Mouse (Mus musculus): ENCODE data around the gene Per1.

Per1 gene

DNA sequence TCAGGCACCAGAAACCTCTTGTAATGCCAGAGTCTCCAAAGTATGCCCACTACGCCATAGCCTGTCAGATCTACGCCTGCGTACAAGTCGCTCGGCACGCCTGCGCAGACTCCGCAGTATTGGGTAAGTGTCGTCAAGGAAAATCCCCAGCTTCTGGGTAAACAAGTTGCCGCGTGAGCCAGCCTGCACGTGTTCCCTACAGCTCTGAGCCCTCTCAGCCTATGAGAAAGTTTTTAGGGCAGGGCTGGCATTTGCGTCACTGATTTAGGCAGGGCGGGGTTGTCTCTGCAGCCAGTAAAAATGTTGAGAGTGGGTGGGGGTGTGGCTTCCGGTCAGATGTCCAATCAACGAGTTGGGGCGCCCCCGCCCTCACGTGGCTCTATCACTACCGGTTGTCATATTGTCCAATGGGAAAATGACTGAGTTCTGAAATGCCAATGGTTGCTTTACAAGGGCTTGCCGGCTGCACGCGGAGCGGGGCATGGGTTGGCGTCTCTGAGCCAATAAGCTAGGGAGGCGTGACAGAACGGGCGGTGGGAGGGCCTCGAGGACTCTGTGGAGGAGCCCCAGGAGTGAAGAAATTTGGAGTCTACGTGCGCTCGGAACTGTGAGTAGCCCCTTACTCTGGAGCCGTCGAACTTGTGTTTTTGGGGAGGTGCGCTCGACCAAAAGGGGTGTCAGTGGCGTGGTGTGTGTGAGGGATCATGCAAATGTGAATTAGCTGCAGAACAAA, at the start of gene Per1:
Gene Per1, plus strand, starts transcription at position 521 of the 733 bp plus-strand sequence.
- peak; percentile 100 for DNase-seq (ENCODE audit: low spot score)

- DNase-seq (ENCODE audit: low spot score): peak; percentile 91
Measured at GRCm38 (mm10) chr11:69045531-69046394, 49.3 kb upstream of the Per1 start, which contains the start of gene Aurkb. Aurkb (plus strand) TSS chr11:69045647.

- DNase-seq (ENCODE audit: low spot score): no peak
Measured at GRCm38 (mm10) chr11:69046395-69046774, 48.6 kb upstream of the Per1 start.

DNA sequence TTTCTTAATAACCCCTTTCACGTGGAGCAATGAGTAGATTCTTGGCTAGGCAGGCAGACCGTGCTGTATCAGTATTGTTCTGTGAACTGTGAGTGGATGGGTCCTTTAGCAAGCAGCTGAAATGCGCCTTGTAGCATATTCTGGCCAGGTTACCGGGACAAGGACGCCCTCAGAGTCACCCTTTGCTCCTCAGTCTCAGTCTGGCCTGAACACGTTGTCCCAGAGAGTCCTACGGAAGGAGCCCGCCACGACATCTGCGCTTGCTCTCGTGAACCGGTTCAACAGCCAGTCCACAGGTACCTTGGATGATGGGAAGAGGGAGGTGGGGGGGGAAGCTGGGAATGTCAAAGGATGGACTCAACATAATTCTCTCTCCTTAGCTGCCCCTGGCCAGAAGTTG, 47.4 kb upstream of the Per1 start:
- DNase-seq (ENCODE audit: low spot score): no peak

- no peak for DNase-seq (ENCODE audit: low spot score)
Measured at GRCm38 (mm10) chr11:69048151-69048550, 46.9 kb upstream of the Per1 start.

DNA sequence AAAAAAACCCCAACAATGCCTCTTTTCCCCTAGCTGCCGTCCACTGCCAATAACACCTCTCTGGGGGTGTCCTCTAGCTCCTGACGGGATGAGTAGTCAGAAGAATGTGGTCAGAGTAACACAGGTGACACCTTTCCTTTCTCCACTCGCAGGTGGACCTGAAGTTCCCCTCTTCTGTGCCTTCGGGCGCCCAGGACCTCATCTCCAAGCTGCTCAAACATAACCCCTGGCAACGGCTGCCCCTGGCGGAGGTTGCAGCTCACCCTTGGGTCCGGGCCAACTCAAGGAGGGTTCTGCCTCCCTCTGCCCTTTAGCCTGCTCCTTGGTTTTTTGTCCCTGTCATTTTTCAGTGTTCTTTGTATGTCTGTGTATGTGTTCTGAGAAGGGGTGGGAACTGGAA, 44.3 kb upstream of the Per1 start:
- no peak for DNase-seq (ENCODE audit: low spot score)

DNA sequence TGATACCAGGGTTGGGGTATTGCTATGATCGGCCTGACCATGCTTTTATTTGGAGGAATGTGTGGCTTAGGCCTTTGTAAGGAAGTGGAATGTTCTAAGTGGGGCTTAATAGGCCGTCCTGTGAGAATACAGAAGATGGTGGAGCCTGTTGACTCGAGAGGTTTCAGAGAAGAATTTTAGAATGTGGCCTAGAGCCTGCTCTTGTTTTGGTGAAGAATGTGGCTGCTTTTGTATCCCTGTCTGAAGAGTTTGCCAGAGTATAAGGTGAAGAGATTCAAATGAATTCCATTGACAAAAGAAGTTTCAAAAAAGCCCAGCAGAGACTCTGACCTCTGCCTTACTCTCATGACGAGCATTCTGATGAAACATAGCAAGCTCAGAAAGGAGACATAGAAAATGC, 43.2 kb upstream of the Per1 start:
- DNase-seq (ENCODE audit: low spot score): no peak

DNA sequence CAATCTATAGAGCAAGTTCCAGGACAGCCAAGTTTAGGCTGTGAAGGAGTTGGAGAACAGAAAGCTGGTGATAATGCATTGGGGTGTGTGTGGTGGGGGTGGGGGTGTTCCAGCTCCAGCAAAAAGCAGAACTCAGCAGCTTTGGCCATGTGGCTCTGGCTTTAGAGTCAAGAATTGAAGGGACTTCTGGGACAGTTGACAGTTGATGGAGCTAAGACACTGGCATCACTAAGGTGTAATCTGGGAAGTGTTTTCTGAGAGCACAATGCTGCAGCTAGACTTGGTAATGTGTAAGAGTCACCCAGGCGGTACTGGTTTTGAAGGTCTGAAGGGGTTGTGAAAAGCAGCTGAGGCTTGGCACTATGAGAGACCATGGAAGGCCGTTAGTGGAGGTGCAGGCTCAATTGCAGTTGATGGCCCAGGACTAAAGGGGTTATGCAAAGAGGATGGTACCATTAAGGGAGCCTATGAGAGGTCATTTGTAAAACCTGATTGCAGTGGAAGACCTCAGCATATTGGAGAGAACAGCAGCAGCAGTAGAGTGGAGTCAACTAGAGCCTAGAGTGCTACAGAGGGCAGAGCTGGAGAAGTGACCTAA, 42.1 kb upstream of the Per1 start:
- DNase-seq (ENCODE audit: low spot score): no peak

- no peak for DNase-seq (ENCODE audit: low spot score)
Measured at GRCm38 (mm10) chr11:69053848-69054247, 41.2 kb upstream of the Per1 start.

DNA sequence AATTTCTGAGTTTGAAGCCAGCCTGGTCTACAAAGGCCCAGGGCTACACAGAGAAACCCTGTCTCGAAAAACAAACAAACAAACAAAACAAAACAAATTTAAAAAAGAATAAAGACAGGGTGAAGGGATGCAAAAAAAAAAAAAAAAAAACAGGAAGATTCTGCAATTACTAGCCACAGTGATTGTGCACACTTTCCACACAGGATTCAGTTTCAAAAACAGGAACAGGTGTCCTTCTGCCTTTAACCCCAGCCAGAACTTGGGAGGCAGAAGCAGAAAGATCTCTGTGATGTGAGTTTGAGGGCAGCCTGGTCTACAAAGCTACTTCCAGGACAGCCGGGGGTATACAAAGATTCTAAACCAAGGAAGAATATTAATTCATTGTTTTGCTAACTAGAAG, 36.8 kb upstream of the Per1 start:
- no peak for DNase-seq (ENCODE audit: low spot score)

DNA sequence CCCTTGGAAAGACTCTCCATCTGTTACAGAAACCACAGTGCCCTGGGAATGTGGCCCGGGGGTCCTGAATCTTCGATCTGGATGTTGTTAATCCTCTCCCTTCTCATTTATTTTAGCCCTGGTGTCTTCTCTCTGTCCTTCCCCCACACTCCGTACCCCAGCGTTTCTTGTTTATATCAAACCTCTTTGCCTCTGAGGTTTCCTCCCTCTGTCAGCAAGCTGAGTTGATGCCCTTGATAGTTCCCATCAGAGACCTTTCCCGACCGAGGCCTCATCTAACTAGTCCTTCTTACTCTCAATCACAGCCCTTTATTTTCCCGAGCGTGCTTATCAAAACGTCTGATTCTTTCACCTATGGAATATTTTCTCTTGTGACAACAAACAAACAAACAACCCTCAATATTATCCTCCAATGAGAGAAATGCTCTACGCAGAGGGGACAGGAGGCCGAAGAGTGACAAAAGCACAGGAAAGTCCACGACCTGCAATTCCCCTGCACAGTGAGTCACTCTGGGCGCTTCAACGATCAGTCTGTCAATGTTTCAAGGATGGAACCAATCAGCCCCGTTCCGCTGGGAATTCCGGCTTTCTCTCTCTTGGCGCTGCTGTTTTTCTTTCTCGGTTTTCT, 36.2 kb upstream of the Per1 start:
- no peak for DNase-seq (ENCODE audit: low spot score)

DNA sequence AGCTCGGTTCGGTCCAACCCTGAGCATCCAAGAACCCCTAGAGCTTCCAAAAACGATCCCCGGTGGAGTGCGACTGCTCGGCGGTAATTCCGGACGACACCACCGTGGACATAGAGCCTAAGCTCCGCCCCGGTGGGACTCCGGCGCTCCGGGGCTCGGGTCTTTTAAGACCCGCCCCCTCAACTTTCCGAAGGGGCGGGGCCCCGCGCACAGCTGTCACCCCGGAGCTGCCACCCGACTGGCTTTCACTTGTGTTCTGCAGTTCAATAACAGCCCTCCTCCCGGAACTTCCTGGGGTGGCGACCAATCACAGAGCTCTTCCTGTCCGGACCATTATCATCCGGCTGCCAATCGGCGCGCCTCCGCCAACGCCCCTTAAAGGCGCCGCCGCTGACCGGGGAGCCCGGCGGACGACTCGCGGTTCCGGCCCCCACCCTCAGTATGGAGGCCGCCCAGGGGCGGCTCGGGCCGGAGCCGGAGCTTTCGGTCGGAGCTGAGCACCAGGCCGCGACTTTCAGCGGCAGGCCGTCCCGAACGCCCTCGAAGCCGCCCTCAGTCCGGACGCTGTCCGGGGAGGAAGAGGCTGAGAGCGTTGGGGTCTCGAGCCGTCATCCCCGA, 35.6 kb upstream of the Per1 start, which contains the start of gene Borcs6:
Gene Borcs6, plus strand, starts transcription at position 361 of the 618 bp plus-strand sequence.
- DNase-seq (ENCODE audit: low spot score): peak; percentile 98

- DNase-seq (ENCODE audit: low spot score): no peak
Measured at GRCm38 (mm10) chr11:69059975-69060411, 35.0 kb upstream of the Per1 start.

DNA sequence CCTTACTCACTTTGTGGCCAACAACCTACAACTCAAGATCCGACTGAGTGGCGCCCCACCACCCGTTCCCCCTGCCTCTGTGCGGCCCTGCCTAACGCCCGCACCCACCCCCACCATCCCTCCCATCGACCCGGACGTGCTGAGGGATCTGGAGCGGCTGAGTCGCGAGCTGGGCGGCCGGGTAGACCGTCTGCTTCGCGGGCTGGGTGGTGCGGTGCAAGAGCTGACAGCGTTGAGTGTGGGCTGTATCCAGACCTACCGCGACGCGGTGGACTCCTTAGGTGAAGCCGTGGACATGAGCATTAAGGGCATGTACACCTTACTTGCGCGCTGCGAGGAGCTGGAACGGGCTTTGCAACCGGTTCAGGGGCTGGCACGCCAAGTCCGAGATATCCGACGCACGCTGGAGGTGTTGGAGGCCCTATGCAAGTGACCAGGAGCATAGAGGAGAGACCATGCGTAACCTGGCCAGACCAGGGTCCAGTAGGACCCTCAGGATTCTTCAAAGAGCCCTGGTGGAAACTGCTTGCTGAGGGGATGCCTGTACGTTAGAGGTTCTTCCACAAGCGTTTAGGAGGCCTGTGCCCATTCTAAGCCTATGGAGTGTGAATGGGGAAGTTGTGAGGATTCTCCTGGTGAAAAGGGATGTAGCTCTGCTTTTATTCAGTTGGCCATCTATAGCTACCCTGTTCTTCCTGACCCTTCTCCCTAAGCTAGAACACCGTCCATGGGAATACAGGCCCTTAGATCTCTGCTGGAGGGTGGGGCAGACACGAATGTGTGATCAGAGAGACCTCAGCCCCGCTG, 34.4 kb upstream of the Per1 start:
- DNase-seq (ENCODE audit: low spot score): peak; percentile 40

DNA sequence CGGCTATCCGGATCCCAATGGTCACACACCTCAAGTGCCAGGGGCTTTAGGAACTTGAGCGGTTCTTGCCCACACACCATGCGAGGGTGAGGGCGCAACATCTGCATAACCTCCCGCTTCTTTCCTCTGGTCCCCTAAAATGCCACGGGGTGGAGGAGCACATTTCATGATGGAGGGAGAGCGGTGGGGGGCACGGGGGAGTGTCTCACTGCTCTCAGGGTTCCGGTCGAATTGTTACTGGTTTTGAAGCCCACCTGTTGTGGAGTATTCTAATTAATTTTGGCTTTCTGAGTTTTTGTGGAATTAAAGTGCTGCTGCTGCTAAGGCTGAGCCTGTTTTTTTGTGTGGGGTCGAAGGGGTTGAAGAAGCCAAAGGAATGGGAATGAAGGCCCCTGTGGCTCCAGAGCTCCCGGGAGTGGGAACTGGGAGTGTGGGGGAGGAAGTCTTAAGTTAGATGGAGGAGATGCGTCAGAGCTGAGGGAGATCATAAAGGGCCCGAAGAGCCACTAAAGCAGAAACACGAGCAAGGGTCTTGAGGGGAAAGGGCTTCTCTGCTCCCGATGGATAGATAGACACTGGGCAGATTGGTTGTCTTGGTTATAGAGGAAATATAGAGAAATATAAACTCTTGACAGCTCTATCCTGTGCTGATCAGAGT, 33.6 kb upstream of the Per1 start:
- no peak for DNase-seq (ENCODE audit: low spot score)

- peak; percentile 78 for DNase-seq (ENCODE audit: low spot score)
Measured at GRCm38 (mm10) chr11:69062194-69062760, 32.7 kb upstream of the Per1 start.

DNA sequence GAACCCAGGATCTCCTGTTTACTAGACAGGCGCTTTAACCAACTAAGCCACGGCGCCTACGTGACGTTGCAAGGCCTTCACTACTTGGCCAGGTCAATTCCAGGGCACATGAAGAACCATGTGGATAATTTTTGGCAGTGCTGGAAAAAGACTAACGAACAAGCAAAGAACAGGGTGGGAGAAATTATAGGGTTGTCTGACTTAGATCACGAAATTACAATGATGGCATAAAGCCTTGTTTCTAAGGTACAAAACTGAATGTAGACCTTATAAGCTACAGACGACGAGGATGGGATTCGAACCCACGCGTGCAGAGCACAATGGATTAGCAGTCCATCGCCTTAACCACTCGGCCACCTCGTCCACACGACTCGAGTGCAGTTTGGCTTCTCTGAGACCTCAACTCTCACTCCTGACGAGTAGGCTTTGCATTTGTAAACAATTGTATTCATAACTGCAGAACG, 32.2 kb upstream of the Per1 start:
- peak; percentile 97 for DNase-seq (ENCODE audit: low spot score)

DNA sequence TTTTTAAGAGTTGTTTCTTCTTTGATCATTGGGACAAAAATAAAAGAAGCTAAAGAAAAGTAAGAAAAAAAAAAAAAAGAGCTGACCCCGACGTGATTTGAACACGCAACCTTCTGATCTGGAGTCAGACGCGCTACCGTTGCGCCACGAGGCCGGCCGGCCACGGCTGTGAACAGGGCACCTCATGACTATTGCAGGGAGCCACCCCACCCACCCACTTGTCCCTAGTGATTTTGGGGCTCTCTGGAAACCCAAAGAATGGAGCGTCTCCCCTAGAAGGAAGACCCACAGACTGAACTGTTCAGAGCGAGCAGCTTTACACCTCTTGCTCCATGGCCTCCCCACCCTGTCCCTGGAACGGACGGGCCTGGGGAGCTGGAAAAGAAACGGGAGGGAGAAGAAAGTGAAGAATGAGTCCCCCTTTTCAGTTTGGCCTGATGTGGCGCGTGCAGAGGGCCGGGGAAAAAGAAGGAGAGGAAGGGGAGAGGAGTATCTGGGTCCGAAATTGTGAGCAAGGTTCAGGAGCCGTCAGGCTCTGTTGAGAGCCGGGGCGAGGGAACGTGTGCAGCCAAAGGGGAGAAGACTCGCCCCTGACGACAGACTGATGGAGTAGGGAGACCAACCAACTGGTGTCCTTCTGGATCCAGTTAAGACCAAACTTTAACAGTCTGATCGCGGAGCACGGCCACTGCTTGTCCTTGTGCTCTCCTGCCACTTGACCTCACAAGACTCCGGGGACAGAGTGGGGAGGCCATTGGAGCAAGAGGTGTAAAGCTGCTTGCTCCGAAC, 31.4 kb upstream of the Per1 start:
- DNase-seq (ENCODE audit: low spot score): peak; percentile 82

Data from adipocyte (in vitro differentiated cells).